Mouse (Mus musculus) embryonic facial prominence, embryonic 14.5 days (tissue): ENCODE data around the gene Abhd4. TPM values are rescaled to one million over a fixed set of nuclear protein-coding genes. Genes with fewer than 3 reads are reported as not detected.

Experiments
- ATAC-seq: fragments of 200-750 bp; cut with Nextera tagmentation; 2 replicates; pipeline ENCODE4 v1.8.0; 2017; ENCODE audit warnings: low read depth, moderate number of reproducible peaks, moderate TSS enrichment
- DNase-seq: peaks from one replicate; pipeline ENCODE4 v3.0.0-alpha.2; 2015; ENCODE audit warnings: low spot score
- H3K27ac ChIP-seq: fragments of 300-500 bp; sonication (generic); replicated peaks from 2 replicates; pipeline ENCODE4 v1.5.1; 2014; ENCODE audit warnings: low read depth, mild to moderate bottlenecking, low read length, moderate library complexity
- H3K27me3 ChIP-seq: fragments of 300-500 bp; sonication (generic); replicated peaks from 2 replicates; pipeline ENCODE4 v1.6.1; 2014; ENCODE audit warnings: low read length; ENCODE audit not compliant: control insufficient read depth, insufficient read depth
- H3K36me3 ChIP-seq: fragments of 300-500 bp; sonication (generic); 2 replicates; pipeline ENCODE4 v1.6.1; 2014; ENCODE audit warnings: low read length, mixed read lengths; ENCODE audit not compliant: control insufficient read depth, insufficient read depth
- H3K4me1 ChIP-seq: fragments of 300-500 bp; sonication (generic); 2 replicates; pipeline ENCODE4 v1.6.1; 2014; ENCODE audit warnings: antibody characterized with exemption, low read length; ENCODE audit not compliant: control insufficient read depth, insufficient read depth
- H3K4me2 ChIP-seq: fragments of 300-500 bp; sonication (generic); 2 replicates; pipeline ENCODE4 v1.6.1; 2014; ENCODE audit warnings: low read depth, mild to moderate bottlenecking, low read length, moderate library complexity, mixed read lengths
- H3K4me3 ChIP-seq: fragments of 300-500 bp; sonication (generic); 2 replicates; pipeline ENCODE4 v1.5.1; 2014; ENCODE audit warnings: low read depth, mild to moderate bottlenecking, low read length
- H3K9ac ChIP-seq: fragments of 300-500 bp; sonication (generic); 2 replicates; pipeline ENCODE4 v1.6.1; 2014; ENCODE audit warnings: low read depth, mild to moderate bottlenecking, low read length, moderate library complexity, mixed read lengths
- H3K9me3 ChIP-seq: fragments of 300-500 bp; sonication (generic); 2 replicates; pipeline ENCODE4 v1.6.1; 2016; ENCODE audit warnings: low read length; ENCODE audit not compliant: control insufficient read depth
- WGBS: fragments of 180-500 bp; shearing (Covaris S2); extraction: QIAGEN DNeasy Blood & Tissue Kit; methylation state at CpG from one replicate; pipeline ENCODE4 v1.1.7; 2014; 5-methylcytosine and 5-hydroxymethylcytosine counted together
- polyA plus RNA-seq: library from polyadenylated mRNA; unstranded; fragments of >200 nt; fragmentation: Nextera tagmentation; extraction: Ambion mirVana; gene quantifications from 2 replicates; pipeline ENCODE4 v1.2.1, GENCODE M21; 2014

Gene Abhd4
- 59.0 and 63.5 TPM in 2 replicates for polyA plus RNA-seq

DNA sequence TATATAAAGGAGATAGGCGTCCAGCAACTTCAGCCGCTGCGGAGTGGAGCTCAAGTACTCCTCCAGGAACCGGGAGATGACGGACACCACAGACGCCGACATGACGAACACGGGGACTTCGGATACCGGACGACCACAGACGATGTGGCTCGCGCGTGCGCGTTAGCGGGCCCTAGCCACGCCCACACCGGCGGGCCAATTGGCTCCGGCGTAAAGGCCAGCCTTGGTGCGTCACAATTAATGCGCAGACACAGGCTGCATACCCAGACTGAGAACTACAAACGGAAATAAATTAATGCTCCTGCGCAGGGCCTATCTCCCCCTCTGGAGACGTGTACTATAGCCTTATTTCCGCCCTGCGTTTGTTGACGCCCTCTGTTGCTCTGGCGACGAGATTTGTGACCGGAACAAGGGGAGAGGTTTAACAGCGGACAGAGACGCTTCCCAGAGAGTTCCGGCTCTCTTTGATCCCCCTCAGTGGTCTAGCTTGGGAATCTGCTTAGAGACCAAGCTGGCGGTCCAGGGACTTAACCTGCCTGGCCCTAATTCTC is at the start of gene Abhd4, which contains the start of gene Dad1:
Gene Abhd4, plus strand, starts transcription at position 448 of the 551 bp plus-strand sequence.
Gene Dad1, minus strand, starts transcription at position 364 of the 551 bp plus-strand sequence.
- Histone ChIP-seq H3K9me3 (no peaks in the 10 kb centered on the region), H3K36me3 (0 out of 2 replicates have a peak, but pooled peaks cover 7% of the 10 kb centered on the region), H3K9ac (peak within 1 kb of the TSS; percentile 85), H3K4me2 (peak within 1 kb of the TSS; percentile 69), H3K27me3 (no peaks in the 10 kb centered on the region), H3K4me3 (peak within 1 kb of the TSS; percentile 87), H3K27ac (peak within 1 kb of the TSS; percentile 86), H3K4me1 (peaks cover 27% of the 10 kb centered on the region)
- peak; percentile 100 for ATAC-seq
- DNase-seq, result peak; percentile 99
- WGBS, result 0% methylated on average over 37 of the region's 39 CpGs

DNA sequence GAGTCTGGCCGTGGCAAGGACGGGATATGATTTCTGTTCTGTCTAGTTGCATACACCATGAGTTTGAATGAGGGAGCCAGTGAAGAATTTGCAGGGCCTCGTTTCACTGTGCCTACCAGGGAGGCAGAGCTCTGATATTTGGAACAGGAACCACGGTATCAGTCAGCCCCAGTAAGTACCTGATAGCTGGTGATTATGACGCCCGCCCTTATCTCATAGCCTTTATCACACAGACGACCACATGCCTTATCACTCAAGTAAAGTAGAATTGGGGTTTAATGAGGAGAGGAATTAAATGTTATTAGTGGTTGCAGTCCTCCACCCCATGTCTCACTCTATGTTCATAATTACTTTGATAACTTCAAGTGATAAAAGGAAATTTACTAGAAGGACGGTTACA is 49.7 kb upstream of the Abhd4 start:
- WGBS, result 86% methylated on average over 8 of the region's 8 CpGs
- Histone ChIP-seq H3K4me1 (no peaks in the 10 kb centered on the region), H3K36me3 (no peaks in the 10 kb centered on the region), H3K27me3 (no peaks in the 10 kb centered on the region), H3K27ac (no peak overlapping the region), H3K9me3 (no peaks in the 10 kb centered on the region), H3K9ac (no peak overlapping the region), H3K4me3 (no peak overlapping the region), H3K4me2 (no peak overlapping the region)
- DNase-seq (no peak), ATAC-seq (no peak)

DNA sequence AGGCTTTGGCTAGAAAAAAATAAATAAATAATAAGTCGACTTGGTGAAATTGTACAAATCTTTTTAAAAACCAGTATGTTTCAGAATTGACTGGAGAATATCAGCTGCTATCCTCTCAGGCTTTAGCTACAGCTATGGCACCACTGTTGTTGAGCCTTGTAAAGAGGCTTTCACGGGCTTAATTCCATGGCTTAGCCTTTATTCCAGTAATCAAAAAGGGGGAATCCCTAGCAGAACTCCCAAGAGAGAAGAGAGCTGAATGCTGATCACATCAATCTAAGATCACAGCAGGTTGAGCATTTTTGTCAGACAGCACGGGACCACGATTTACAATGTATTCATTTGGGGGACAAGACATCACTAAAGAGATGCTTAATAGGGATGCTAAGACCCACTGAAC is 49.2 kb upstream of the Abhd4 start:
- DNase-seq, result no peak
- WGBS, result 80% methylated on average over 4 of the region's 4 CpGs
- ATAC-seq, result no peak

DNA sequence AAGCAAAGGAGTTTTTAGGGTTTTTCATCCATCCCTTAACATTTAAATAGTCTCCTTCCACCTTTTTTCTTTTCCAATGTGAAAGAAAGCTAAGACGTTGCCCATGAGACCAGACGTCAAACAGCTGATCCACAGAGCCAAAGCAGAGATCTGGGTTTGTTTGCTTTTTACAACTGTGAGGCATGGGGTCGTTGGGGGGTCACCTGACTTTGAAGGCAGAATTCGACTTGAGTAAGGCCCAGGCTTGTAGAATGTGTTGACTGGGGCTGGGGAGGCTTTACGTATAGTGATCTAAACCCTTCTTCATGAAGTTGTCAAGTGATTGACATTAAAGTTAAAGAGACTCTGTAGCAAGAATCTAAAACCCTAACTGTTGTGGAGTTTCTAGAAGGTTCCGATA is 48.1 kb upstream of the Abhd4 start:
- Histone ChIP-seq H3K27ac (no peak overlapping the region), H3K9me3 (no peaks in the 10 kb centered on the region), H3K27me3 (no peaks in the 10 kb centered on the region), H3K4me3 (no peak overlapping the region), H3K9ac (no peak overlapping the region), H3K4me2 (no peak overlapping the region), H3K4me1 (no peaks in the 10 kb centered on the region), H3K36me3 (no peaks in the 10 kb centered on the region)
- ATAC-seq, result no peak
- 45% methylated on average over 6 of the region's 6 CpGs for WGBS
- DNase-seq, result no peak

More for the DNA sequence above, 49.2 kb upstream of the Abhd4 start:
- Histone ChIP-seq H3K4me2 (no peak overlapping the region), H3K9me3 (no peaks in the 10 kb centered on the region), H3K4me3 (no peak overlapping the region), H3K9ac (no peak overlapping the region), H3K27me3 (no peaks in the 10 kb centered on the region), H3K27ac (no peak overlapping the region), H3K4me1 (no peaks in the 10 kb centered on the region), H3K36me3 (no peaks in the 10 kb centered on the region)

DNA sequence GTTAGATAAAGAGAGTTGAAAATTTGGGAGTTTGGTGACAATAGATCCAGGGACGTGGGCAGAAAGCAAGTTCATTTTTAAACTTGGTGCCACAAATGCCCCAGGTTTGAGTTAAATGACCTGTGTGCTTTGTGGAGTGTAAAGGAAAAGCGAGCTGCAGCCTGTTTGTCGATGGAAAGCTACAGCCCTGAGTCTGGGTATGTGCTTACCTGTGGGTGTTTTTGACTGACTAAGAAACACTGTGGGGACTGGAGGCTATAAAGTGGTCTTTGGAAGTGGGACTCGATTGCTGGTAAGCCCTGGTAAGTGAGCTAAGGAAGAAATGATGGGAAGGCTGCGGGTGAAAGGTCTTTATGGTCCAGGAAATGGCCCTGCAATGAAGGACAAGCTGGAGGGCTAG is 47.7 kb upstream of the Abhd4 start:
- no peaks in the 10 kb centered on the region for H3K27me3 ChIP-seq
- ATAC-seq (no peak), DNase-seq (no peak)
- no peaks in the 10 kb centered on the region for H3K9me3 ChIP-seq
- H3K4me3 ChIP-seq, result no peak overlapping the region
- H3K36me3 ChIP-seq, result no peaks in the 10 kb centered on the region
- H3K9ac ChIP-seq, result no peak overlapping the region
- no peak overlapping the region for H3K4me2 ChIP-seq
- no peak overlapping the region for H3K27ac ChIP-seq
- no peaks in the 10 kb centered on the region for H3K4me1 ChIP-seq
- WGBS, result 79% methylated on average over 5 of the region's 5 CpGs

DNA sequence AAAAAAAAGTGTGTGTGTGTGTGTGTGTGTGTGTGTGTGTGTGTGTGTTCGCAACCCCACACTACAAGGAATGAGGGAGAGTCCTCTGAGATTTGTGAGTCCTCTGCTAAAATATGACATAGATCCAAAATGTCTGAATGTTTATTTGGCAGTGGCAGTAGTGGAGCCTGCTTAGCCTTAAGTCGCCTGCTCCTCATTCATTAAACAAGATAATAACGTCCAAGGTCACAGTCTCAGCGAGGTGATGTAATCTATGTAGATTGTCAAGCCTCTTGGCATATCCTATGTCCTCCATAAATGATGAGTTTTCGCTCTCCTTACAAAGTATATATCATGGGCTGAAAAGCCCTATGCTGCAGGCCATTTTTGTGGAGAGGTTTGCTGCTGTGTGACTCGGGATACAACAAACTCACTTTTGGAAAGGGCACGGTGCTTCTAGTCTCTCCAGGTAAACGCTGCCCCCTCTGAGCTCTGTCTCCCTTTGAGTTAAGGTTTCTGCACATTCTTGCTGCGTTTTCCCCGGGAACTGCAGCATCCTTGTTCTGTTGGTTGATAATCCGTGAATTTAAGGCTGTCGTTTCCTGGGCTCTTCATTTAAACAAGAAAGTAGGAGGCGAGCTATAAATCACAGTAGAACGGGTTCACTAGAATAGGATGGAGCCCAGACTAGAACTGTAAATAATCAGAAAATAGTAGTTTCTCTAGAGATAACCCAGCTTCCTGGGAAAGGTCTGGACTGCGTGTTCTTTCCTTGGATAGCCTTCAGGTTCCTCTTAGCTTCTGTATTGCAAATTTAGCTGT is 47.0 kb upstream of the Abhd4 start:
- Histone ChIP-seq H3K9ac (no peak overlapping the region), H3K27ac (no peak overlapping the region), H3K36me3 (no peaks in the 10 kb centered on the region), H3K4me2 (no peak overlapping the region), H3K27me3 (no peaks in the 10 kb centered on the region), H3K4me3 (no peak overlapping the region), H3K9me3 (no peaks in the 10 kb centered on the region), H3K4me1 (no peaks in the 10 kb centered on the region)
- no peak for ATAC-seq
- 71% methylated on average over 15 of the region's 15 CpGs for WGBS
- no peak for DNase-seq

DNA sequence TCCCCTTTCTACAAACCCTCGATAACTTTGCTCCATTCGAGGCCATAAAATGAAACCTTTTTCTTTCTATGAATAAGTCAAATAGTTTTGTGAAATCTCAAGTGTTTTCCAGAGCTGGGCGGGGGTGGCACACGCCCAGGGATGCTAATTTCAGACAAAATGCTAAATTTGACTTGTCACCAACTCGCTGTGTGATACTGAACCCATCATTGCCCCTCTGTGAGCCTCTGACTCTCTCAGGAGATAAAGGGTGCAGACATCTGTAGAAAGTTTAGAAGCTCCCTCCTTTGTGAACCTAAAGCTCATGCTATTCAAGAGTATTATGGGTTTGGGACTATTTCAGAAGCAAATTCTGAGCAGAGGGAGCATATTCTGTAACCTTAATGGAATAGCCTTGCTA is 46.1 kb upstream of the Abhd4 start:
- H3K4me1 ChIP-seq, result no peaks in the 10 kb centered on the region
- H3K36me3 ChIP-seq, result no peaks in the 10 kb centered on the region
- H3K4me2 ChIP-seq, result no peak overlapping the region
- 80% methylated on average over 5 of the region's 5 CpGs for WGBS
- H3K27ac ChIP-seq, result no peak overlapping the region
- no peaks in the 10 kb centered on the region for H3K27me3 ChIP-seq
- no peak for DNase-seq
- no peak overlapping the region for H3K4me3 ChIP-seq
- ATAC-seq, result no peak
- H3K9ac ChIP-seq, result no peak overlapping the region
- H3K9me3 ChIP-seq, result no peaks in the 10 kb centered on the region

DNA sequence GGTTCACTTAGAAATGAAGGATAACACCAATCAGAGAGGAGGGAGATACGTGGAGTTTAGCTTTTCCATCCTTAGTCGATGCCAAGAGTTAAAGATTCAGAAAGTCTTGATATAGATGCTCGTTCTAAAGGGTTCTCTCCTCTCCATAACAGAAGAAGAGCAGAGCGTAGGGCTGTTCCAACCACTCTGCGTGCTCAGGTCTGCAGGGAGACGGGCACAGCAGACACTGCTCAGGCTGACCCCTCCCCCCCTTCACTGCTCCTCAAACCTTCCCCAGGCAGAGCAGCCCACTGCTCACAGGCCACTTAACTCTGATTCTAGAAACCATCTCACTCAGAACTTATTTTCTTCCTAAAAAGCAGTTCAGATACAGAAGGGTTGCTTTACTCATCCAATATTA is 45.2 kb upstream of the Abhd4 start:
- no peaks in the 10 kb centered on the region for H3K4me1 ChIP-seq
- H3K27ac ChIP-seq, result no peak overlapping the region
- 66% methylated on average over 6 of the region's 6 CpGs for WGBS
- H3K36me3 ChIP-seq, result no peaks in the 10 kb centered on the region
- DNase-seq (no peak), ATAC-seq (no peak)
- no peak overlapping the region for H3K4me3 ChIP-seq
- no peaks in the 10 kb centered on the region for H3K9me3 ChIP-seq
- no peak overlapping the region for H3K9ac ChIP-seq
- H3K27me3 ChIP-seq, result no peaks in the 10 kb centered on the region
- no peak overlapping the region for H3K4me2 ChIP-seq

DNA sequence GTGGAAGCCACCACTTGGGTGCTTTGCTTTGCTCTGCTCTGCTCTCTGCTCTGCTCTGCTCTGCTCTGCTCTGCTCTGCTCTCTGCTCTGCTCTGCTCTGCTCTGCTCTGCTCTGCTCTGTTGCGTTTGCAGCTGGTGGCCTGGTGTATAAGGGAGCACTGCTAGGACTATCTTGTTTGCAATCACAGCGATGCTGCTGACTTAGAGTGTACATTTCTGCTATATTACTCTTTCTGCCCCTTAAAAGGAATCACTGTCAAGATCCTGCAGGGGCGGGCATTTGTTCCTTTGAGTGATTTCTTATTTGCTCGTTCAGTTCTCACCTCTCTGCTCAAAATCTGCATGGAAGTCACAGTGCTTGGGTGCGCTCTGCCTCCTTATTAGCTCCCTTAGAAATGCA is 44.1 kb upstream of the Abhd4 start:
- H3K4me3 ChIP-seq, result no peak overlapping the region
- DNase-seq (no peak), ATAC-seq (no peak)
- H3K36me3 ChIP-seq, result no peaks in the 10 kb centered on the region
- H3K9ac ChIP-seq, result no peak overlapping the region
- WGBS, result 75% methylated on average over 5 of the region's 5 CpGs
- no peaks in the 10 kb centered on the region for H3K27me3 ChIP-seq
- no peak overlapping the region for H3K27ac ChIP-seq
- H3K4me1 ChIP-seq, result 0 out of 2 replicates have a peak, but pooled peaks cover 2% of the 10 kb centered on the region
- H3K4me2 ChIP-seq, result no peak overlapping the region
- no peaks in the 10 kb centered on the region for H3K9me3 ChIP-seq
